Mouse (Mus musculus) stomach, postnatal 0 days (tissue): ENCODE results near the gene Taok3. TPM values are rescaled to one million over a fixed set of nuclear protein-coding genes. Genes with fewer than 3 reads are reported as not detected.

Source experiments
- ATAC-seq: fragments of 200-750 bp; cut with Nextera tagmentation; 2 replicates; pipeline ENCODE4 v1.8.0; 2017; ENCODE audit not compliant: low FRiP score, low TSS enrichment
- DNase-seq: peaks from one replicate; pipeline ENCODE4 v3.0.0-alpha.2; 2016; ENCODE audit warnings: low spot score
- H3K27ac ChIP-seq: fragments of 300-500 bp; sonication (generic); replicated peaks from 2 replicates; pipeline ENCODE4 v1.5.1; 2014; ENCODE audit warnings: mild to moderate bottlenecking, control low read depth
- H3K27me3 ChIP-seq: fragments of 300-500 bp; sonication (generic); 2 replicates; pipeline ENCODE4 v1.6.1; 2014; ENCODE audit warnings: low read length; ENCODE audit not compliant: control insufficient read depth, insufficient read depth
- H3K36me3 ChIP-seq: fragments of 300-500 bp; sonication (generic); 2 replicates; pipeline ENCODE4 v1.6.1; 2014; ENCODE audit warnings: low read length, mixed read lengths; ENCODE audit not compliant: control insufficient read depth, insufficient read depth
- H3K4me1 ChIP-seq: fragments of 300-500 bp; sonication (generic); replicated peaks from 2 replicates; pipeline ENCODE4 v1.6.1; 2014; ENCODE audit warnings: antibody characterized with exemption; ENCODE audit not compliant: control insufficient read depth, insufficient read depth
- H3K4me2 ChIP-seq: fragments of 300-500 bp; sonication (generic); replicated peaks from 2 replicates; pipeline ENCODE4 v1.6.1; 2014; ENCODE audit warnings: low read depth, mild to moderate bottlenecking, control low read depth, moderate library complexity
- H3K4me3 ChIP-seq: fragments of 300-500 bp; sonication (generic); 2 replicates; pipeline ENCODE4 v1.5.1; 2014; ENCODE audit warnings: low read depth, low read length, control low read depth
- H3K9ac ChIP-seq: fragments of 300-500 bp; sonication (generic); 2 replicates; pipeline ENCODE4 v1.6.1; 2014; ENCODE audit warnings: mild to moderate bottlenecking, low read length, control low read depth, mixed read lengths
- H3K9me3 ChIP-seq: fragments of 300-500 bp; sonication (generic); 2 replicates; pipeline ENCODE4 v1.6.1; 2016; ENCODE audit warnings: low read length; ENCODE audit not compliant: control insufficient read depth
- CTCF ChIP-seq: IDR thresholded peaks from 2 replicates; pipeline ENCODE4 v1.5.1; 2016; ENCODE audit warnings: antibody characterized with exemption, low read depth, mild to moderate bottlenecking, moderate library complexity
- EP300 ChIP-seq: optimal IDR thresholded peaks from 2 replicates; pipeline ENCODE3; 2016; ENCODE audit warnings: antibody characterized with exemption
- WGBS: fragments of 180-500 bp; shearing (Covaris S2); extraction: QIAGEN DNeasy Blood & Tissue Kit; methylation state at CpG from one replicate; pipeline ENCODE4 v1.1.7; 2014; 5-methylcytosine and 5-hydroxymethylcytosine counted together
- polyA plus RNA-seq: library from polyadenylated mRNA; unstranded; fragments of >200 nt; fragmentation: Nextera tagmentation; extraction: Ambion mirVana; gene quantifications from 2 replicates; pipeline ENCODE4 v1.2.1, GENCODE M21; 2015

Gene Taok3
- polyA plus RNA-seq, 1 experiment from 2014 or later: 24.2 TPM

- no peak overlapping the region for H3K4me3 ChIP-seq
- ATAC-seq (peak; percentile 88), DNase-seq (no peak)
- no peaks in the 10 kb centered on the region for H3K9me3 ChIP-seq
- peak overlapping the region; percentile 45; the same call in 1 of the 2 replicates for H3K27ac ChIP-seq
- no peaks in the 10 kb centered on the region for H3K27me3 ChIP-seq
- 57% methylated on average over 16 of the region's 16 CpGs for WGBS
- H3K4me2 ChIP-seq: no peak overlapping the region
- TF ChIP-seq CTCF (no peak), EP300 (no peak)
- no peaks in the 10 kb centered on the region for H3K36me3 ChIP-seq
- H3K4me1 ChIP-seq: no peaks in the 10 kb centered on the region
- no peak overlapping the region for H3K9ac ChIP-seq
These were observed 29.4 kb downstream of the Taok3 start for GRCm38 (mm10) chr5:117149054-117149942.

- no peaks in the 10 kb centered on the region for H3K36me3 ChIP-seq
- DNase-seq (no peak), ATAC-seq (0 out of 2 replicates have a peak, but pooled peaks have one; percentile 8)
- H3K4me2 ChIP-seq: no peak overlapping the region
- no peak for TF ChIP-seq EP300
- TF ChIP-seq CTCF: no peak
- 75% methylated on average over 5 of the region's 5 CpGs for WGBS
- no peak overlapping the region for H3K4me3 ChIP-seq
- H3K9me3 ChIP-seq: no peaks in the 10 kb centered on the region
- no peak overlapping the region for H3K9ac ChIP-seq
- no peaks in the 10 kb centered on the region for H3K4me1 ChIP-seq
- H3K27ac ChIP-seq: 0 out of 2 replicates have a peak overlapping the region, but pooled peaks have one; percentile 45
- no peaks in the 10 kb centered on the region for H3K27me3 ChIP-seq
These were observed 30.1 kb downstream of the Taok3 start for GRCm38 (mm10) chr5:117150068-117150467.

- no peak overlapping the region for H3K9ac ChIP-seq
- no peaks in the 10 kb centered on the region; the same call in 1 of the 2 replicates for H3K4me1 ChIP-seq
- H3K9me3 ChIP-seq: no peaks in the 10 kb centered on the region
- H3K4me3 ChIP-seq: no peak overlapping the region
- no peak for DNase-seq
- TF ChIP-seq CTCF: peak; percentile 37; the same call in 1 of the 2 replicates
- TF ChIP-seq EP300: no peak
- H3K27me3 ChIP-seq: no peaks in the 10 kb centered on the region
- no peaks in the 10 kb centered on the region for H3K36me3 ChIP-seq
- ATAC-seq: no peak
- no peak overlapping the region for H3K27ac ChIP-seq
- no peak overlapping the region for H3K4me2 ChIP-seq
These were observed 33.0 kb downstream of the Taok3 start for GRCm38 (mm10) chr5:117152944-117153343.

DNA sequence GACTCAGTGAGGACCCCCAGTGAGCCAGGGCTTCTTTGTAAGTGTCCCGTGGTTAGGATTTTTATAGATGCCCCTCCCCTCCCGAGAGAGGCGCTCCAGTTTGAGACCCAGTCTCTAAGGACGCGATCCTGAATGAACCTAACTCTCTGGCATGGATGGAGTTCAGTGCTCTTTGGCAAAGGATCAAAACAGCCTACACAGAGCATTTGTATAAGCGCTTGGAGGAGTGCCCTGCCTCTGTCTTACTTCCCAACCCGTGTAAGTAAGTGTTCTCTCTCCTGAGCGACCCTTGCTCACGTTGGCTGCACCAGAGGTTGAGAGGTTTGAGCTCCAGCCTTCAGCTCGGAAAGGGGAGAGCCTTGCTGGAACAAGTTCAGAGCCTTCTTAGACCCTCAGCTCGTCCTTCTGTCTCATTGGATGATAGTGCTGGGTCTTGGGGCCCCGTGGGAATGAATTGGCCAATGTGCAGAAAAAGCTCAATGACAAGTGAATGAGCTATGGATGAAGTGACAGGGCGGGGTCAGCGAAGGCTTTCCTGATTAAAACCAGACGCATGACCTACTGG is 33.7 kb downstream of the Taok3 start:
- Histone ChIP-seq H3K9me3 (no peaks in the 10 kb centered on the region), H3K9ac (no peak overlapping the region), H3K27me3 (no peaks in the 10 kb centered on the region), H3K4me3 (no peak overlapping the region), H3K36me3 (no peaks in the 10 kb centered on the region), H3K4me2 (no peak overlapping the region), H3K4me1 (no peaks in the 10 kb centered on the region; the same call in 1 of the 2 replicates), H3K27ac (no peak overlapping the region)
- no peak for DNase-seq
- no peak for TF ChIP-seq EP300
- no peak for TF ChIP-seq CTCF
- WGBS: 63% methylated on average over 15 of the region's 15 CpGs
- ATAC-seq: no peak

DNA sequence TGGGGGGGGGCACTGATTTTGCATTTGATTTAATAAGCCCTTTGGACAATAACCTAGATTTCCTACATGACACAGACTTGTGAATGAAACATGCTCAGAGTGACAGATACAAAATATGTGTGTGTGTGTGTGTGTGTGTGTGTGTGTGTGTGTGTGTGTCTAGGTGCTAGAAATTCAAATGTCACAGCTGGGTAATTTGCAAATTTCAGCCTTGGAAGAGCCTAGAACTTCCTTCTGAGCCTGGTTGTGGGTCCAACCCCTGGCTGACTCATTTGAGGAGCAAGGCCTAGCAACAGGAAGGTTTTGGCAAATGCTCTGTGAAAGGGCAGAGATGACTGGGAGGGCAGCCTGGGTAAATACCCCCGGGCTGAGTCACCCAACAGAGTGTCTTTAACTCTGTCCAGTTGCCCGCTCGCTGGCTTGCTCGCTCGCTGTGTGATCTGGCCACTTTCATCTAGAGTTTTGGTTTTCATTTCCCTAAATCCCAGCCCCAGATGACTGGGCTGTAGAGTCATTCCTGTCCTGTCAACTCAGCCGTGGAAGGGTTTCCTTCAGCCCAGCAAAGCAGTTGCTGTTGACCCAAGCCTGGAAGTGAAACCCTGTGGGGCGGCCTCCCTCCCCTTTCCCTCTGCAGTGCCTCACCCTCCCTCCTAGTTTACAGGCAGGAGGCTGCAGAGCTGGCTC is 38.5 kb downstream of the Taok3 start:
- Histone ChIP-seq H3K36me3 (no peaks in the 10 kb centered on the region), H3K9ac (no peak overlapping the region), H3K4me3 (no peak overlapping the region), H3K27ac (peak overlapping the region; percentile 78), H3K4me1 (no peaks in the 10 kb centered on the region; the same call in 1 of the 2 replicates), H3K27me3 (no peaks in the 10 kb centered on the region), H3K4me2 (no peak overlapping the region), H3K9me3 (no peaks in the 10 kb centered on the region)
- ATAC-seq (peak; percentile 75), DNase-seq (peak; percentile 65)
- TF ChIP-seq EP300 (no peak), CTCF (no peak)
- 58% methylated on average over 7 of the region's 7 CpGs for WGBS
